Mouse (Mus musculus) midbrain, postnatal 0 days (tissue): ENCODE measurements around the gene Ccl7. TPM values are rescaled to one million over a fixed set of nuclear protein-coding genes. Genes with fewer than 3 reads are reported as not detected.
A peak's percentile ranks its signal among the peaks of the same experiment; 100 is the strongest.

Source experiments
- ATAC-seq: fragments of 200-750 bp; cut with Nextera tagmentation; 2 replicates; pipeline ENCODE4 v1.8.0; 2017; ENCODE audit warnings: moderate number of reproducible peaks, mild to moderate bottlenecking, moderate TSS enrichment, moderate library complexity; ENCODE audit not compliant: low FRiP score
- DNase-seq: peaks from one replicate; pipeline ENCODE4 v3.0.0-alpha.2; 2015; ENCODE audit warnings: low spot score
- H3K27ac ChIP-seq: fragments of 300-500 bp; sonication (generic); 2 replicates; pipeline ENCODE4 v1.5.1; 2014; ENCODE audit warnings: low read depth, mild to moderate bottlenecking, low read length, mixed read lengths
- H3K27me3 ChIP-seq: fragments of 300-500 bp; sonication (generic); 2 replicates; pipeline ENCODE4 v1.6.1; 2014; ENCODE audit warnings: low read length, control low read depth, mixed read lengths; ENCODE audit not compliant: insufficient read depth
- H3K36me3 ChIP-seq: fragments of 300-500 bp; sonication (generic); 2 replicates; pipeline ENCODE4 v1.6.1; 2014; ENCODE audit warnings: low read length, control low read depth, mixed read lengths; ENCODE audit not compliant: insufficient read depth
- H3K4me1 ChIP-seq: fragments of 300-500 bp; sonication (generic); 2 replicates; pipeline ENCODE4 v1.6.1; 2014; ENCODE audit warnings: mild to moderate bottlenecking, control low read depth, antibody characterized with exemption, low read length, mixed read lengths; ENCODE audit not compliant: insufficient read depth
- H3K4me2 ChIP-seq: fragments of 300-500 bp; sonication (generic); 2 replicates; pipeline ENCODE4 v1.6.1; 2014; ENCODE audit warnings: low read depth, mild to moderate bottlenecking, low read length, mixed read lengths; ENCODE audit not compliant: poor library complexity, severe bottlenecking
- H3K4me3 ChIP-seq: fragments of 300-500 bp; sonication (generic); 2 replicates; pipeline ENCODE4 v1.5.1; 2014; ENCODE audit warnings: low read depth, mild to moderate bottlenecking, low read length, moderate library complexity
- H3K9ac ChIP-seq: fragments of 300-500 bp; sonication (generic); replicated peaks from 2 replicates; pipeline ENCODE4 v1.6.1; 2014; ENCODE audit warnings: mild to moderate bottlenecking, low read length, moderate library complexity, mixed read lengths; ENCODE audit not compliant: poor library complexity, severe bottlenecking
- H3K9me3 ChIP-seq: fragments of 300-500 bp; sonication (generic); 2 replicates; pipeline ENCODE4 v1.6.1; 2016; ENCODE audit warnings: low read length, control low read depth
- CTCF ChIP-seq: IDR thresholded peaks from 2 replicates; pipeline ENCODE4 v1.5.1; 2016; ENCODE audit warnings: antibody characterized with exemption, mild to moderate bottlenecking
- WGBS: fragments of 180-500 bp; shearing (Covaris S2); extraction: QIAGEN DNeasy Blood & Tissue Kit; methylation state at CpG from one replicate; pipeline ENCODE4 v1.1.7; 2014; 5-methylcytosine and 5-hydroxymethylcytosine counted together
- polyA plus RNA-seq: library from polyadenylated mRNA; unstranded; fragments of >200 nt; fragmentation: Nextera tagmentation; extraction: Ambion mirVana; gene quantifications from 2 replicates; pipeline ENCODE4 v1.2.1, GENCODE M21; 2015
- total RNA-seq: library from RNA; depleted of rRNA; stranded (reverse); fragments of >200 nt; gene quantifications from 2 replicates; pipeline ENCODE4 v1.2.3, GENCODE M21; 2014

Gene Ccl7
- total and polyA plus RNA-seq, 2 experiments from 2014 or later, result 1.5 to 2.0 TPM

GRCm38 (mm10) chr11:82062226-82062625 is 16.7 kb downstream of the Ccl7 start:
- DNase-seq (no peak), ATAC-seq (no peak)
- no peak overlapping the region for H3K4me3 ChIP-seq
- H3K4me1 ChIP-seq, result no peaks in the 10 kb centered on the region
- H3K27ac ChIP-seq, result no peak overlapping the region
- no peaks in the 10 kb centered on the region for H3K27me3 ChIP-seq
- WGBS, result 77% methylated on average over 3 of the region's 3 CpGs
- H3K9ac ChIP-seq, result no peak overlapping the region
- H3K36me3 ChIP-seq, result no peaks in the 10 kb centered on the region
- H3K4me2 ChIP-seq, result no peak overlapping the region
- no peaks in the 10 kb centered on the region for H3K9me3 ChIP-seq
- no peak for TF ChIP-seq CTCF

DNA sequence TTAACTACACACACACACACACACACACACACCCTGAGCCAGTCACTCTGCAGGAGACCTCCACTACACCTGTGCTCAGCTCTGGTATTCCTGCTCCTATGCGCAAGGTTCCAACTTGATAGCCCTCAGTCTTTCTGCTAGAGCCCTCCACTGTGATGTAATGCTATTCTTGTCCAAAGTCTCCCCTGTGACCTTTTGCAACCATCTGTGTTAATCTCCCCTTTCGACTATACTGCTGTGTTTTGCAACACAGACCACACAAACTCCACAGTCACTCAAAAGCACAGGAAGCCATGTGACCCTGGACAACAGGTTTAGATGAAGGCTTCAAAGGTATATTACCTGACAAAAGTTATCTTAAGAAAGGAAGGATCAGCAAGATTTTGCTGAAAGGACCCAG is 17.9 kb downstream of the Ccl7 start:
- Histone ChIP-seq H3K27ac (no peak overlapping the region), H3K9me3 (no peaks in the 10 kb centered on the region), H3K27me3 (no peaks in the 10 kb centered on the region), H3K4me2 (no peak overlapping the region), H3K9ac (no peak overlapping the region), H3K4me1 (no peaks in the 10 kb centered on the region), H3K36me3 (no peaks in the 10 kb centered on the region), H3K4me3 (no peak overlapping the region)
- WGBS, result 77% methylated on average over 2 of the region's 2 CpGs
- TF ChIP-seq CTCF, result no peak
- no peak for ATAC-seq
- no peak for DNase-seq

DNA sequence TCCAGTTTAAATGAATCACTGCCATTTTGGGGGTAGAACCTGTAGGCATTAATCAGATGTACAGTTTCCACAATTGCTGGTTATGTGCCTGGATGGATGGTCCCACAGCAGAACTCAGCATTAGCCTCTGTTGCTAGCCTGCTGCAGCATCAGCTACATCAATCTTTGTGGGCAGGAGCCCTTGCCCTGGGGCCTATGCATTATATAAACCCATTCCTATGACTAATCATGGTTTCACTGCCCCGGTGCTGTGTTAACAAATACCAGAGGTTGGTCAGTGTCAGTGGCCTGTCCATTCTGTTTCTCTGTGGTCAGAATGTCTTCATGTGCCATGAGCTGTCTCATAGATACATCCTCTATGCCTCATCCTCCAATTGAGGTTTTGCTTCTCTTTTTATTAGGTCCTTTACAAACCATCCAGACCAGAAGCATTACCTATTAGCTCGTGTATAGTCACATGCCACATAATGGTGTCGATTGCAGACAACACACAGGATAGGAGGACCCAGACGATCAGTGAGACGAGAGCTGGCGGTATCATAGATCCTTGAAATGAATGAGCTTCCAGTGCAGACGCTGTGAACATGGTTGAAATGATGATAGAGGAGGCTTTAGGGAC is 21.6 kb downstream of the Ccl7 start:
- Histone ChIP-seq H3K27me3 (no peaks in the 10 kb centered on the region), H3K4me1 (no peaks in the 10 kb centered on the region), H3K9me3 (no peaks in the 10 kb centered on the region), H3K9ac (no peak overlapping the region), H3K4me3 (no peak overlapping the region), H3K27ac (no peak overlapping the region), H3K36me3 (no peaks in the 10 kb centered on the region), H3K4me2 (no peak overlapping the region)
- ATAC-seq (no peak), DNase-seq (no peak)
- no peak for TF ChIP-seq CTCF
- WGBS, result 88% methylated on average over 7 of the region's 7 CpGs

GRCm38 (mm10) chr11:82071076-82071475 is 25.6 kb downstream of the Ccl7 start:
- ATAC-seq (no peak), DNase-seq (no peak)
- 69% methylated on average over 3 of the region's 3 CpGs for WGBS
- no peaks in the 10 kb centered on the region for H3K36me3 ChIP-seq
- H3K27me3 ChIP-seq, result no peaks in the 10 kb centered on the region
- TF ChIP-seq CTCF, result no peak
- H3K27ac ChIP-seq, result no peak overlapping the region
- no peak overlapping the region for H3K9ac ChIP-seq
- H3K4me2 ChIP-seq, result no peak overlapping the region
- no peaks in the 10 kb centered on the region for H3K9me3 ChIP-seq
- no peak overlapping the region for H3K4me3 ChIP-seq
- H3K4me1 ChIP-seq, result no peaks in the 10 kb centered on the region

GRCm38 (mm10) chr11:82072374-82072773 is 26.9 kb downstream of the Ccl7 start:
- peak; percentile 9; the same call in 1 of the 2 replicates for TF ChIP-seq CTCF
- no peaks in the 10 kb centered on the region for H3K4me1 ChIP-seq
- H3K9me3 ChIP-seq, result no peaks in the 10 kb centered on the region
- no peaks in the 10 kb centered on the region for H3K27me3 ChIP-seq
- no peak overlapping the region for H3K27ac ChIP-seq
- DNase-seq (no peak), ATAC-seq (no peak)
- no peak overlapping the region for H3K4me3 ChIP-seq
- 70% methylated on average over 1 of the region's 1 CpGs for WGBS
- no peak overlapping the region for H3K9ac ChIP-seq
- no peaks in the 10 kb centered on the region for H3K36me3 ChIP-seq
- H3K4me2 ChIP-seq, result no peak overlapping the region

- WGBS, result 83% methylated on average over 3 of the region's 3 CpGs
- Histone ChIP-seq H3K36me3 (no peaks in the 10 kb centered on the region), H3K4me1 (no peaks in the 10 kb centered on the region), H3K4me3 (no peak overlapping the region), H3K27me3 (no peaks in the 10 kb centered on the region), H3K9ac (no peak overlapping the region), H3K9me3 (no peaks in the 10 kb centered on the region), H3K4me2 (no peak overlapping the region), H3K27ac (no peak overlapping the region)
- DNase-seq, result no peak
- ATAC-seq, result no peak
- TF ChIP-seq CTCF, result no peak
These were observed 27.5 kb downstream of the Ccl7 start for GRCm38 (mm10) chr11:82072984-82073383.
